Mouse (Mus musculus): ENCODE data around the gene Bank1.

GRCm38 (mm10) chr3:136252820-136253219, 73.0 kb downstream of the Bank1 start:
- TF ChIP-seq CTCF (conservative IDR thresholded peaks at IDR 0.05; ENCODE audit: insufficient read depth, insufficient read length, low read depth, low read length) = no peak
- TF ChIP-seq POLR2A (IDR thresholded peaks at IDR 0.05; ENCODE audit: low read depth, low read length) = no peak

Data from kidney, adult 2 months (tissue).